Mouse (Mus musculus): ENCODE measurements around the gene Bmp7. TPM values are rescaled to one million over a fixed set of nuclear protein-coding genes. Genes with fewer than 3 reads are reported as not detected.
A peak's percentile ranks its signal among the peaks of the same experiment; 100 is the strongest.

Bmp7 gene
- total RNA-seq, 2 experiments from 2014 or later: 0.04 TPM; not detected in 1

- no peak for ATAC-seq (ENCODE audit: poor library complexity, severe bottlenecking)
Observed at GRCm38 (mm10) chr2:172860593-172860992, 79.5 kb downstream of the Bmp7 start.

- no peak for ATAC-seq (ENCODE audit: poor library complexity, severe bottlenecking)
Observed at GRCm38 (mm10) chr2:172860104-172860503, 80.0 kb downstream of the Bmp7 start.

GRCm38 (mm10) chr2:172857048-172857447 is 83.1 kb downstream of the Bmp7 start:
- ATAC-seq (ENCODE audit: poor library complexity, severe bottlenecking): no peak

DNA sequence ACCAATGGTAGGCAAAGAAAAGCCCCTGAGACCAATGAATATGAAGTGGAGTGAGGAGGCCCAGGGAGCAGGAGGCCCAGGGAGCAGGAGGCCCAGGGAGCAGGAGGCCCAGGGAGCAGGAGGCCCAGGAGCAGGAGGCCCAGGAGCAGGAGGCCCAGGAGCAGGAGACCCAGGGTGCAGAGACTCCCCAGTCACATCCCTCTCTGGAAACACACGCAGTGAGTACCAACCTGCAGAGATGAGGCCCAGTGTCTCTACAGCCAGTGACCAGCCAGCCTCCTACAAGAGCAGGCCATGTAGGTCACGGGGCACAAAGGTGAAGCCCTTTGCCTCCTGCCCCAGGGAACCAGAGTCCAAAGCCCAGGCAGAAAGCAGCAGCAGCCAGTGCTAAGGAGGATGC is 83.6 kb downstream of the Bmp7 start:
- no peak for ATAC-seq (ENCODE audit: poor library complexity, severe bottlenecking)

GRCm38 (mm10) chr2:172854136-172854535 is 86.0 kb downstream of the Bmp7 start:
- ATAC-seq (ENCODE audit: poor library complexity, severe bottlenecking): no peak

DNA sequence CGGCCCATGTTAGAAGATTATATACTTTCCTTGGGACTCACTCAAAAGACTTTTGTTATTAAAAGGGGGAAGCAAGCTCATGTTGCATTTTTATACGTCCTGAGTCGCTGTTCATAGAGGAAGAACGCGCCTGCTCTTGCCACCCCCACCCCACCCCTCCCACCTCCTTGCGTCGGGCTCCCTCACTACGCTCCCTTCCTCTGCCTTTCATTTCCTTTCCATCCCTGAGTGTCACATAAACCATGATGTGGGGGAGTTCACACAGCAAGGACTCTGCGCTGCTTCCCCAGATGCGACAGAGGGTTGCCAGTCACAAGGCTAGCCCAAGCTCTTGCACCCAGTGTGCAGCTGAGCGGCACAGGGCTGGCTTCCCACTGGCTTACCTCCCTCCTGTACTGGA is 88.3 kb downstream of the Bmp7 start:
- ATAC-seq (ENCODE audit: poor library complexity, severe bottlenecking): no peak

DNA sequence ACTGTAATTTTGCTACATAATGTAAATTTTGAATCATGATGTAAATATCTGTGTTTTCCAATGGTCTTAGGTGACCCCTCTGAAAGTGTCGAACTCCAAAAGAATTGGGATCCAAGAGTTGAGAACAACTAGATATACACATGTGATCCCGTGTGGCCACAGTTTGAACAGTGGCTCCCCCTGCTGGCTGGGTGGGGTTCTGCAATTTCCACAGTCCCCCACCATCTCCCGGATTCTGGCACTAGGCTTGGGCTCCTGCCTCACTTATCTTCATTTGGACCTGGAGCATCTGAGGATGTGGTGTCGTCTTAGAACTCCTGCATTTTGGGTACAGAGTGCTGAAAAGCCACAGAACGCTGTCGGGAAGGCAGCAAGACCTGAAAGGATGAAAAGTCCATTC is 91.9 kb downstream of the Bmp7 start:
- ATAC-seq (ENCODE audit: poor library complexity, severe bottlenecking): peak; percentile 60

DNA sequence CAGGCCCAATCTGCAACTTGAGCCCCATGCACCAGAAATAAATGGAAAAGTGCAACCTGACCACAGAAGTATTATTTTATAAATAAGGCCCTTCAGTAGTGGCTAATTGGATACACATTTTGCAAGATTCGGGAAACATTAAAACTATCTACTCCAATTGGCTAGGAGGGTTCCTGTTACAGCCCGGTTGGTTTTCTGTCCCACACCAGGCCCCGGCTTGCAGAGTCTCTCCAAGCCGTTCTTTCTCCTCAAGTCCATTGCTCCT is 93.9 kb downstream of the Bmp7 start:
- no peak for ATAC-seq (ENCODE audit: poor library complexity, severe bottlenecking)

GRCm38 (mm10) chr2:172845536-172846310 is 94.4 kb downstream of the Bmp7 start:
- no peak for ATAC-seq (ENCODE audit: poor library complexity, severe bottlenecking)

- ATAC-seq (ENCODE audit: poor library complexity, severe bottlenecking): no peak
Observed at GRCm38 (mm10) chr2:172843903-172844302, 96.2 kb downstream of the Bmp7 start.

GRCm38 (mm10) chr2:172842306-172842705 is 97.8 kb downstream of the Bmp7 start:
- ATAC-seq (ENCODE audit: poor library complexity, severe bottlenecking): no peak

- ATAC-seq (ENCODE audit: poor library complexity, severe bottlenecking): no peak
Observed at GRCm38 (mm10) chr2:172840905-172841750, 99.0 kb downstream of the Bmp7 start.

DNA sequence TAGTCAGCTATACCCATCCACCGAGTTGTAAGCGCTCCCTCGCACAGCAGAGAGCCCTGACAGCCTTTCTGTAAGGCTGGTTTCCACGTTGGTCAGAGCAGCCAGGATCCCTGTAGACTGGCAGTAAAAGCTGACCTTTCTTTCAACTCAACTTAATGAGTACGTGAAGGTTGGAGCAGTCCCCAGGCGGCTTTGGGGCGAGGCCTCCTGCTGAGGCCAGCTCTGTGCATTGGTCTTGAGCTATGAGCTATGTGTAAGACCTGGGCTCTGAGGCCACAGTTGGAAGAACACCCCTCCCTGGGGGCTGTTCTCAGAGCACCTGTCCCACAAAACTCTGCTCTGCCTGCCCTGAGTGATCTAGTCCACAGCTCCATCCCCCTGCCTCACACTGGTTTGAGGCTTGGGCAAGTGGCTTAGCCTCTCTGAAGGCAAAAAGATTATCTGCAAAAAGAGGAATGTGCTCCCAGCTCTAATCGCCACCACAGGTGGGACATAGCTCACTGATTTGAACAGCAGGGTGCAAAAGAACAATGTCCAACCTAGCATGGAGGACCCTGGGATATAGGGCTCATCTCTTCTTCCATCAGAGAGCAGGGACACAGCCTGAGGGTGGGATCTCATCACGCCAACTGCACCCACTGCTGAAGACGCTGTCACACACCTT is 100.7 kb downstream of the Bmp7 start:
- no peak for ATAC-seq (ENCODE audit: poor library complexity, severe bottlenecking)

DNA sequence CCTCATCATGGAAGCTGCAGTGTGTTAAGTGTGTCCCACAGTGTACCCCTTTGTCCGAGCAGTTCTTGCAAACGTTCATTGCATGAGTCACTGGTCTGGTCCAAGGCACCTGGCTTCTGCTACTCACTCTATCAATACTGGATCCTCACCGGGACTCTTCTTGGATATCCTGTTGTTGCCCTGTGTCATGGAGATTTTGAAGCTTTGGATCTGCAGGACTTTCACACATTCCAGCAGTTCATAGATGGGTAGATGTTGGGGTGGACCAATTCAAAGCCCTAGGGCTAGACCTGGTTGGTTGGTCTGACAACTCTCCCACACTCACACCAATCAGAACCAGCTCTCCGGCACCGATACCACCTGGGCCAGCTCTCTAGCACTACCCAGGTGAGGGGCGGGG is 103.6 kb downstream of the Bmp7 start:
- no peak for ATAC-seq (ENCODE audit: poor library complexity, severe bottlenecking)

- ATAC-seq (ENCODE audit: poor library complexity, severe bottlenecking): no peak
Observed at GRCm38 (mm10) chr2:172833196-172833595, 106.9 kb downstream of the Bmp7 start.

DNA sequence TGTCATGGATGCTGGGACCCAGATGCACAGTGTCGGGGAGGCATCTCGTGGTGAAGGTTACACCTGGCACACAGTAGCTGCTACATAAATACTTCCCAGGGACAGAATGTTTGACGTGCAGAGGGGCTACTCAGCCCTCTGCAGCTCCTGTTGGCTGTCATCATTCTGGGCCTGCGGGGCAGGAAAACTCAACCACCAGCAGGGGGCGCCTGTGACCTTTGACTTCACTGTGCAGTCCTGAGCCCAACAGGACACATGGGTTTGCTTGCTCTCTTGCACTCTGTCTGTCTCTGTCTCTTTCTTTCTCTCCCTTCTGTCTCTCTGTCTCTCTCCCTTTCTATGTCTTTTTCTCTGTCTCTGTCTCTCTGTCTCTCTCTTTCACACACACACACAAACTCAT is 108.4 kb downstream of the Bmp7 start:
- peak; percentile 63 for ATAC-seq (ENCODE audit: poor library complexity, severe bottlenecking)

DNA sequence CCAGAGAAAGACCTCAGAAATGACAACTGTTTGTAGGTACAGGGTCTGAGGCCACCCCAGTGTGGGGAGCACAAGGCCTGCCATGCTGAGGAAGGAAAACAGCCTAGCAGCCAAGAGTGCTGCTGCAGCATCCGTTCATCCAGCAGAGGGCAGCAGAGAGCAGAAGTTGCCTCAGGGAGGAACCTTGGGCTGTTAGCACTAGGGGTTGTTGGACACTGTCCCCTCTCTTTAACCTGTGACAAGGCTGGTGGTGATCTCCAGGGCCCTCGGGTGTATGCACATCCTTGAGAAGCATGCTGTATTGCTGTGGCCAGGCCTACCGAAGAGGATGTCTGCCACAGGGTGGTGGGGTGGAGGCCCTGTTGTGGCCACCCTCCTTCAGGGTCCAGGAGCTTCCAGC is 109.0 kb downstream of the Bmp7 start:
- peak; percentile 85 for ATAC-seq (ENCODE audit: poor library complexity, severe bottlenecking)

- ATAC-seq (ENCODE audit: poor library complexity, severe bottlenecking): no peak
Observed at GRCm38 (mm10) chr2:172828229-172828628, 111.9 kb downstream of the Bmp7 start.

GRCm38 (mm10) chr2:172827564-172827963 is 112.6 kb downstream of the Bmp7 start:
- ATAC-seq (ENCODE audit: poor library complexity, severe bottlenecking): 0 out of 2 replicates have a peak, but pooled peaks have one; percentile 6

DNA sequence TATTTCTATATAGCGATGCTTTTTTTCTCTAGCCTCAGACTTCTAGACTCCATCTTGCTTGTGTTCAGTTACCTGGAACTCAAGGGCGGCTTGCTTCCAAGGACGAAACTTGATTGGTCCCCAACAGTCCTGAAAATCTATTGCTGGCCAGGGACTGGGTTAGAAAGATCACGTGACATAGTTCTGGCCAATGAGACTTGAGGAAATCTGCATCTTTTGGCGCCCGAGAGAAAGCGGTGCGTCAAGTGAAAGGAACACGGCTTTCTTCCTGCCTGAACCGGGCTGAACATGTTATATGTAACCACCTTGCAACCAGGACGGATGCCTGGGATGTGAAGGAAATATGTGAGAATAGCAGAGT is 114.4 kb downstream of the Bmp7 start:
- ATAC-seq (ENCODE audit: poor library complexity, severe bottlenecking): no peak

DNA sequence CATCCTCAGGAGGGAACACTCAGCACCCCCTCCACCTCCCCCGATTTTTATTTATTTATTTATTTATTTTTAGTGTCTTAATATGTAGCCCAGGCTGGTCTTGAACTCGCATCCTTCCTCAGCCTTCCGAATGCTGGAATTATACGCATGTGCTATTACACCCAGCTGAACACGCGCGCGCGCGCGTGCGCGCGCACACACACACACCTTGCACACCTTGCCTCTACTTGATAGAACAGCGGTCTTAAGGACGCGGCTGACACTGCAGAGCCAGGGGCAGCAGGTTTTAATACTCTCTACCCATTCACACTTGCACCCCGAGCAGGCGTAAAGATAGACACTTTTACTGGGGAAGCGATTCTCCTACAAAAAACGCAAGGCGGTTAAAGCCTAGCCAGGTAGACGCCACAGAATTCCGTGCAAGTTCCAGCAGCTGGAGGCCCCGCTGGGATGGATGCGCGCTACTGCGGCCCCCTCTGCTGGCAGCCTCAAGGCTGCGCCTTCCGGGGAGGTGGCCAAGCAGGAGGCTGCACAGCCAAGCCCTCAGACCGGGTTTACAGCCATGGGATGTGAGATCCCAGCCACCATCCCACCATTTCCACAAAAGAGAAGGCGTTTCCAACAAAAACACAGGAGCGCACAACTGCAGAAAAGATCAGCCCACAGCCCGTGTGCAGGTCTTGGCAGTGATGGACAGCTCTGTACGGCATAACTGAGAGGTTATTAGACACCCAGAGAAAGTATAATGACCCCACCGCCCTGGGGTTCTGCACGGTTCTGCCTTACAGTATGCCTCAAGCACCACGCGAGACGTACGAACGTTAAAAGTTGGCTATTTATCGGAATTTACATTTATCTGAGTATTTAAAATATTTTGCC is 115.0 kb downstream of the Bmp7 start:
- ATAC-seq (ENCODE audit: poor library complexity, severe bottlenecking): no peak

Measured in megakaryocyte, adult 5-6 weeks (primary cell).